Mouse (Mus musculus) naive thymus-derived CD4-positive, alpha-beta T cell, adult 5 months (primary cell): ENCODE measurements around the gene Sh3bp4. TPM values are rescaled to one million over a fixed set of nuclear protein-coding genes. Genes with fewer than 3 reads are reported as not detected.

Experiments
- polyA plus RNA-seq: library from polyadenylated mRNA; unstranded; fragments of 100-300 nt; shearing (Covaris generic); gene quantifications from one replicate; pipeline ENCODE4 v1.2.1, GENCODE M21; 2017

The Sh3bp4 gene
- polyA plus RNA-seq: 0.67 TPM

GRCm38 (mm10) chr1:89070103-89070700, at the start of gene Sh3bp4:
Sh3bp4 (plus strand) TSS chr1:89070415.

